Mouse (Mus musculus) megakaryocyte, embryonic 14.5 days (primary cell): ENCODE results near the gene Tph1.
"Not testable (repeated sequence)": the region's sequence is repeated elsewhere in the genome, so short reads cannot be mapped to it uniquely, and the experiment has no call there.

Source experiments
- FLI1 ChIP-seq: IDR thresholded peaks from 2 replicates; pipeline ENCODE4 v1.6.1; 2012; ENCODE audit warnings: low read length, inconsistent platforms, mixed read lengths
- GATA1 ChIP-seq: IDR thresholded peaks from 3 replicates; pipeline ENCODE4 v1.6.1; 2012; ENCODE audit warnings: mixed read lengths, low read length, inconsistent platforms, borderline replicate concordance

DNA sequence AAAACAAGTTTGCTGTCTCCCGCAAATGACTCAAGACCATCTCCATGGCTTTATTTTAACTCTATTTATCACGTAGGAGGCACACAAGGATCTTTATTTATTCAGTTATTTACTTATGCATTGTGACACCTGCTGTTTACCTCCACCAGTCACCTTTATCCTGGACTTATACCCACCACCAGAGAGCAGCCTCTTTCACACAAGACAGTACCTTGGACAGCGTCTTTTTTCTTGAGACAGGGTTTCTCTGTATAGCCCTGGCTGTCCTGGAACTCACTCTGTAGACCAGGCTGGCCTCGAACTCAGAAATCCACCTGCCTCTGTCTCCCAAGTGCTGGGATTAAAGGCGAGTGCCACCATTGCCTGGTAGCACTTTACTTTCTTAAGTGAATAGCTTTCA is 22.1 kb downstream of the Tph1 start:
- TF ChIP-seq GATA1, FLI1: not testable (repeated sequence)
